Mouse (Mus musculus) forebrain, embryonic 13.5 days (tissue): ENCODE measurements at regions not wholly inside any gene's neighbourhood (a gene's known extent, or its start where the extent isn't known, plus 50 kb on each side); places are given as distances from the start of the nearest gene placed in this dataset.
A peak's percentile ranks its signal among the peaks of the same experiment; 100 is the strongest.

Experiments
- ATAC-seq: fragments of 200-750 bp; cut with Nextera tagmentation; 2 replicates; pipeline ENCODE4 v1.8.0; 2017
- H3K27ac ChIP-seq: fragments of 300-500 bp; sonication (generic); 2 replicates; pipeline ENCODE4 v1.5.1; 2015; ENCODE audit warnings: inconsistent platforms, mild to moderate bottlenecking, moderate library complexity
- H3K27me3 ChIP-seq: fragments of 300-500 bp; sonication (generic); 2 replicates; pipeline ENCODE4 v1.6.1; 2015; ENCODE audit warnings: mild to moderate bottlenecking, inconsistent platforms
- H3K36me3 ChIP-seq: fragments of 300-500 bp; sonication (generic); 2 replicates; pipeline ENCODE4 v1.6.1; 2015; ENCODE audit warnings: mild to moderate bottlenecking, inconsistent platforms; ENCODE audit not compliant: poor library complexity, severe bottlenecking
- H3K4me1 ChIP-seq: fragments of 300-500 bp; sonication (generic); 2 replicates; pipeline ENCODE4 v1.6.1; 2015; ENCODE audit warnings: inconsistent platforms
- H3K4me2 ChIP-seq: fragments of 300-500 bp; sonication (generic); 2 replicates; pipeline ENCODE4 v1.6.1; 2015; ENCODE audit warnings: inconsistent platforms, mild to moderate bottlenecking, moderate library complexity
- H3K4me3 ChIP-seq: fragments of 300-500 bp; sonication (generic); 2 replicates; pipeline ENCODE4 v1.5.1; 2015; ENCODE audit warnings: mild to moderate bottlenecking, inconsistent platforms
- H3K9ac ChIP-seq: fragments of 300-500 bp; sonication (generic); 2 replicates; pipeline ENCODE4 v1.6.1; 2015; ENCODE audit warnings: mild to moderate bottlenecking, inconsistent platforms
- H3K9me3 ChIP-seq: fragments of 300-500 bp; sonication (generic); replicated peaks from 2 replicates; pipeline ENCODE4 v1.6.1; 2016; ENCODE audit warnings: inconsistent platforms
- WGBS: fragments of 180-500 bp; shearing (Covaris S2); methylation state at CpG from one replicate; pipeline ENCODE4 v1.1.7; 2015; 5-methylcytosine and 5-hydroxymethylcytosine counted together

DNA sequence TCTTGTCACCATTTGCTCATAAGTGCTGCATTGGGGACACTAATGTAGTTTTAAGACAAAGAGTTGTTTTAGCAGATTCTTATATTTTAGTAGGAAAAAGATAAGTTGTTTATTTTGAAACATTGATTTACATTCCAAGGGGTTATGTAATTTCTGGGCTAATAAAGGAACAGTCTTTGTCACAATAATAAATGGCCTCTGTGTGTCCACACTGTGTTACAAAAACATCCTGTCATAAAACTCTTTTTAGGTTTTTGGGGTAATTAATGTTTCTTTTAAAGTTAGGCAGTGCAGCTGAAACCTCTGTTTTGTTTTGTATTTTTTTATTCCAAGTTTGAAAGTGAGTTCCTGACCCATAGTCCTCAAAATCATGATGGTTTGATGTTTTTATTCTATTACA, 210.4 kb upstream of the Col3a1 start:
- no peak overlapping the region for H3K9ac ChIP-seq
- H3K27ac ChIP-seq = no peak overlapping the region
- H3K4me3 ChIP-seq = no peak overlapping the region
- H3K4me2 ChIP-seq = no peak overlapping the region
- H3K27me3 ChIP-seq = no peaks in the 10 kb centered on the region
- H3K4me1 ChIP-seq = no peaks in the 10 kb centered on the region
- H3K36me3 ChIP-seq = no peaks in the 10 kb centered on the region
- H3K9me3 ChIP-seq = no peaks in the 10 kb centered on the region
- no peak for ATAC-seq

DNA sequence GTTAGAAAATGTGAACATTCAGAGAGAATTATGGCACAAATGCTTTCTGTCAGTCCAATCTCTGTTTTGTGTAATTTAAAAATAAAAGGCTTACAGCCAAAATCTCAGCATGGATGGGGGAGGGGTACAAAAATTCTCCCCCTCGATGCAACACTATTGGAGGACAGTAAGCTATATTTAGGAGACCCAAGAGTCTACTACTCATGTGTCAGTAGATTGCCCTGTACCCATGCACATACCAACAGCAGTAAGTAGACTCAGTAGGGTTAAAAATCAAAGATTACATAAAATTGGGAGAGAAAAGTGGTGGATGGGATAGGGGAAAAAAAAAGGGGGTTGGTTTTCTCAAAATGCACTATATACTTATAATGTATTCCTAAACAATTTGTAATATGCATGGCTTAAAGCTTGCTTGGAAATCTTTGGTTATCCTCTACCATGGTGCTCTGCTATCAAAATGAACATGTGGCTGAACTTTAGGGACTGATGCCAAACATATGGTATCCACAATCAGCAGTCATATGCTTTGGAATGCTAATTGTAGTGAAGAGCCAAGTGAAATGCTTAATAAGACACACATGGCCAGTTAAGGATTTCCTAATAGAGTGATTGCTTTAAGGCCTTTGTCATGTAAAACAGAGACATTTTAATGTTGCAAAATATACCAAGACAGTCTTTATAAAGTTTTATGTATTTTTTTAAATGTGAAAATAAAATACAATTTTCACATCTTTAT, 194.8 kb upstream of the Col3a1 start:
- 88% methylated on average over 1 of the region's 1 CpGs for WGBS
- Histone ChIP-seq H3K27me3 (no peaks in the 10 kb centered on the region), H3K9ac (no peak overlapping the region), H3K36me3 (no peaks in the 10 kb centered on the region), H3K4me1 (no peaks in the 10 kb centered on the region), H3K4me2 (no peak overlapping the region), H3K4me3 (no peak overlapping the region), H3K9me3 (no peaks in the 10 kb centered on the region), H3K27ac (no peak overlapping the region)
- peak; percentile 62; the same call in 1 of the 2 replicates for ATAC-seq

DNA sequence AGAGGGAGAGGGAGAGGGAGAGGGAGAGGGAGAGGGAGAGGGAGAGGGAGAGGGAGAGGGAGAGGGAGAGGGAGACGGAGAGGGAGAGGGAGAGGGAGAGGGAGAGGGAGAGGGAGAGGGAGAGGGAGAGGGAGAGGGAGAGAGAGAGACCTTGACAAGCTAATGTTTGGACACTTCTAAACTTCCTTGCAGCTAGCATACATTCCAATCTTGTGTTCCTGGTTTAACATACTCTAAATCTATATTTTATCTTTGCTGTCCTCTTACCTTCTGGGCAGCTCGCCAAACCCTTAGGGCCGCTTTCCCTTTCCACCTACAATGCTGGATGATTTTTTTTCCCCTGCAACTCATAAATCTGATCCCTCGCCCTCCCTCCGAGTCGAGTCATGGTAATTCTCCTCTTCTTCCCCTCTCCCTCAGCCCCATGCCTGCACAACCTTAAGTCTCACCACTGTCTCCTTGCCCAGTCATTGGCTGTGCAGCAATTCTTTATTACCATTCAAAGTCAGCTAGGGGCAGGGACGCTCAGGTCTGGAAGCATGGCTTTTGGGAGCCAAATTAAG, 176.1 kb upstream of the Col3a1 start:
- no peaks in the 10 kb centered on the region for H3K36me3 ChIP-seq
- no peak overlapping the region for H3K4me2 ChIP-seq
- H3K9ac ChIP-seq = no peak overlapping the region
- H3K4me3 ChIP-seq = no peak overlapping the region
- H3K27ac ChIP-seq = no peak overlapping the region
- WGBS = 78% methylated on average over 6 of the region's 7 CpGs
- no peaks in the 10 kb centered on the region for H3K4me1 ChIP-seq
- H3K9me3 ChIP-seq = no peaks in the 10 kb centered on the region
- ATAC-seq = no peak
- H3K27me3 ChIP-seq = no peaks in the 10 kb centered on the region

DNA sequence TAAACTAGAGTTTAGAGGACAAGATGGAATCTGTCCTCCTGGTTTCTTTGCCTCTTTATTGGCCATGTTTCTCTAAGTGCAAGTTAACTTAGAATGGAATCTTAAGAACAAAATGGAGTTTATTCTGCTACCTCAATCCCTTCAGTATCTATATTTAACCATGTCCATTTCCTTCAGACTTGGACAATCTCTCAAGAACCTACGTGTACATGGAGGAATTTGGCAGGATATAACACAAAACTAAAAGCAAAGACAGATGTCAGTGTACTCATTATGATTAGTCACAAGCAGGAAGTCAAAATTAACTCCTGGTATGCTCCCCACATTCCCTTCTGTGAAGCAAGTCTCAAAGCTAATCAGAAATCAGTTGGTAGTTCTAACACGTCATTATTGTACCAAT, 164.3 kb upstream of the Col3a1 start:
- Histone ChIP-seq H3K9ac (no peak overlapping the region), H3K27ac (no peak overlapping the region), H3K4me1 (no peaks in the 10 kb centered on the region), H3K9me3 (no peaks in the 10 kb centered on the region), H3K27me3 (no peaks in the 10 kb centered on the region), H3K36me3 (no peaks in the 10 kb centered on the region), H3K4me3 (no peak overlapping the region), H3K4me2 (no peak overlapping the region)
- ATAC-seq = no peak
- WGBS = 81% methylated on average over 2 of the region's 2 CpGs

DNA sequence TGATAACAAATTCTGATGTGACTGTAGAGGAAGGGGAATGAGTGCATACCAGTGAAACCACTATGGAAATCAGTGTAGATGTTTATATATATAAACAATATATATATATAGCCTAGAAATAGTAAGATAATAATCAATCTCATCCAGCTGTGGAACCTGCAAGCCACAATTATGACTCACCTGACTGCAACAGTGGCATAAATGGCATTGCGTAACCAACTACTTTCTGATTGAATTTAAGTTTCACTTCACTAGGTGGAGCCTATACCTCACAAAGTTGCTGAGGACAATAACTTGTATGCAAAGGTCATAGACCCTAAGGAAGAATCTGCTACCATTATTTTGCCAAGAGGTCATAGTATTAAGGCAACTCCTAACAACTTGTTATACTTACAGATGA, 129.7 kb upstream of the Col3a1 start:
- Histone ChIP-seq H3K9ac (no peak overlapping the region), H3K4me2 (no peak overlapping the region), H3K27ac (no peak overlapping the region), H3K36me3 (no peaks in the 10 kb centered on the region), H3K4me3 (no peak overlapping the region), H3K9me3 (no peaks in the 10 kb centered on the region), H3K4me1 (no peaks in the 10 kb centered on the region), H3K27me3 (no peaks in the 10 kb centered on the region)
- WGBS = 95% methylated on average over 1 of the region's 1 CpGs
- ATAC-seq = no peak

DNA sequence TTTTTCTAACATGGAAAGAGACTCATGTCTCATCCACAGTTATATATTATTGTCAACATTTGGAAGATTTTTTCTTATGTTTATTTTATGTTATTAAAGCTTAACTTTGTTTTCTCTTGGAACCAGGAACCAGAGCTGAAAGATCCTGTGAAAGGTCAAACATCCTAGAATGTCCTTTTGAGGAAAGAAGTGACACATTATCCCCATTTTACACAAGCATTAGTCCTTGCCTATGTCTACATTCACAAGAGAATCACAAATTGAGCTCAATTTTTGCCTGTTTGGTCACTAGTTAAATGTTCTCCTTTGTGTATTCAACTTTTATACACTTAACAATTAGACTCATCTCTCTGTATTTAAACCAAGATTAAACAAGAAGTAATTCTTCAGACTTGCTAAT, 126.0 kb upstream of the Col3a1 start:
- ATAC-seq = no peak
- H3K9me3 ChIP-seq = no peaks in the 10 kb centered on the region
- no peak overlapping the region for H3K27ac ChIP-seq
- no peaks in the 10 kb centered on the region for H3K27me3 ChIP-seq
- H3K4me3 ChIP-seq = no peak overlapping the region
- no peak overlapping the region for H3K9ac ChIP-seq
- no peaks in the 10 kb centered on the region for H3K36me3 ChIP-seq
- no peak overlapping the region for H3K4me2 ChIP-seq
- H3K4me1 ChIP-seq = no peaks in the 10 kb centered on the region

DNA sequence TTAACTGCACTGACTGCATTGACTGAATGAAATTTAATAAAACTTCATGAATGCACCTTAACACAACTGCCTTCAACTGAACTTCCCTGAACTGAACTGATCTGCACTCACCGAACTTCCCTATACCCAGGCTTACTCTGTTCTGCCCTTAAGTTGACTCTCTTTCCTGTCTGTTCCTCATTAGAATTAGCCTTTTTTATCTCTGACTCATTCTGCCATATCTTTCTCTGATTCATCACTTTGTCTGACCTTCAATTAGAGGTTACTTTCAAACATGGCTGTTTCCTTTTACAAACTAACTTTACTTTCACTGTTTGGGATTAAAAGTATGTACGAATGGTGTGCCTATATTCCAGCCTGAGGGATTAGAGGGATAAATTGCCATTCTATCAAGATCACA, 103.4 kb upstream of the Col3a1 start:
- Histone ChIP-seq H3K36me3 (no peaks in the 10 kb centered on the region), H3K27me3 (no peaks in the 10 kb centered on the region), H3K4me2 (no peak overlapping the region), H3K9me3 (no peaks in the 10 kb centered on the region), H3K9ac (no peak overlapping the region), H3K4me3 (no peak overlapping the region), H3K4me1 (no peaks in the 10 kb centered on the region), H3K27ac (no peak overlapping the region)
- WGBS = 87% methylated on average over 2 of the region's 2 CpGs
- ATAC-seq = no peak

DNA sequence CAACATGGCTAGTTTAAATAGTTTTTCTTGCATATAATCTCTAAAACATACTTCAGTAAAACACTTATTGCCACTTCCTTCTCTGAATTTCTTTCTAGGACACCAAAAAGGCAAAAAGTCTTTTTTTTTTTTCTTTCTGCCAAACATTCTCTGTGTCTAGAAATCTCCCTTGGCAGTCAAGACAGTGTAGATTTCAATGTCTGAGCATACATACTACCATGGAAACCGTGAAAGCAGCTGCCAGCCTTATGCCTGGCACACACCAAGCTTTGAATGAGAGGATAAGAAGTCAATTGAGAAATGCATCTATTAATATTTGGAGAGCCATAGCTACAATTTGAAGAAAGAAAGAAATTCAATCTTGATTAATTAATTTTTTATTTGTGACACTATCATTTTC, 95.1 kb upstream of the Col3a1 start:
- Histone ChIP-seq H3K9ac (no peak overlapping the region), H3K4me3 (no peak overlapping the region), H3K27me3 (no peaks in the 10 kb centered on the region), H3K27ac (no peak overlapping the region), H3K4me2 (no peak overlapping the region), H3K36me3 (no peaks in the 10 kb centered on the region), H3K4me1 (no peaks in the 10 kb centered on the region), H3K9me3 (no peaks in the 10 kb centered on the region)
- 66% methylated on average over 1 of the region's 1 CpGs for WGBS
- no peak for ATAC-seq
